In genomic region chr9:108278697-108279450, GRCm38 (mm10) we compare ENCODE assay signal across 1 mouse cellular context.
A peak's percentile ranks its signal among the peaks of the same experiment; 100 is the strongest.
TF ChIP-seq lines count a peak whose summit lies in the region.

No protein-coding gene starts in this region.

TF ChIP-seq in MEL, 35 proteins besides CTCF, POLR2A, EP300 and RAD21 (continued from another document):
- no peak for TF ChIP-seq ELF1 (IDR thresholded peaks at IDR 0.05; ENCODE audit: low read depth, low read length)
- no peak for TF ChIP-seq BHLHE40 (IDR thresholded peaks at IDR 0.05; ENCODE audit: borderline replicate concordance, low read depth, low read length)
- TF ChIP-seq USF1 (IDR thresholded peaks at IDR 0.05; ENCODE audit: low read depth, low read length): 0 out of 2 replicates have a peak, but pooled peaks have one; percentile 27
- no peak for TF ChIP-seq UBTF (IDR thresholded peaks at IDR 0.05; ENCODE audit: borderline replicate concordance, insufficient read depth, low read depth, low read length)
- no peak for TF ChIP-seq HCFC1 (IDR thresholded peaks at IDR 0.05; ENCODE audit: low read depth, low read length)
- no peak for TF ChIP-seq CHD1 (IDR thresholded peaks at IDR 0.05; ENCODE audit: low read depth, low read length)
- TF ChIP-seq USF2 (IDR thresholded peaks at IDR 0.05; ENCODE audit: borderline replicate concordance in 1 of 2, insufficient read depth in 1 of 2, low read depth in 1 of 2, low read length in 2 of 2): no peak
- TF ChIP-seq MAZ (IDR thresholded peaks at IDR 0.05; ENCODE audit: low read depth, low read length): no peak
- TF ChIP-seq MAFK (IDR thresholded peaks at IDR 0.05; ENCODE audit: borderline replicate concordance, low read depth, low read length): no peak
- TF ChIP-seq ZMIZ1 (IDR thresholded peaks at IDR 0.05; ENCODE audit: low read depth, low read length): no peak
- TF ChIP-seq CHD2 (IDR thresholded peaks at IDR 0.05; ENCODE audit: low read length): no peak
- TF ChIP-seq POLR2AphosphoS2 (IDR thresholded peaks at IDR 0.05; ENCODE audit: low read length): no peak
- TF ChIP-seq JUND (IDR thresholded peaks at IDR 0.05; ENCODE audit: low read depth, low read length): no peak
- no peak for TF ChIP-seq ZKSCAN1 (IDR thresholded peaks at IDR 0.05; ENCODE audit: low read depth, low read length)
- peak; percentile 86 for TF ChIP-seq TBP (IDR thresholded peaks at IDR 0.05; ENCODE audit: low read depth, low read length)
- no peak for TF ChIP-seq RCOR1 (IDR thresholded peaks at IDR 0.05; ENCODE audit: low read depth, low read length)
- no peak for TF ChIP-seq ZNF384 (IDR thresholded peaks at IDR 0.05; ENCODE audit: low read depth, low read length)
- TF ChIP-seq NELFE (IDR thresholded peaks at IDR 0.05; ENCODE audit: low read depth, low read length): no peak
- TF ChIP-seq GATA1 (IDR thresholded peaks at IDR 0.05; ENCODE audit: low read depth, low read length): no peak
- TF ChIP-seq TCF12 (IDR thresholded peaks at IDR 0.05; ENCODE audit: low read depth, low read length): no peak
- no peak for TF ChIP-seq POLR2AphosphoS5 (IDR thresholded peaks at IDR 0.05; ENCODE audit: borderline replicate concordance, low read depth, low read length)
- TF ChIP-seq E2F4 (IDR thresholded peaks at IDR 0.05; ENCODE audit: borderline replicate concordance, low read depth, low read length): no peak
